Mouse (Mus musculus) effector memory CD4-positive, alpha-beta T cell, adult 5 months (primary cell): ENCODE measurements around the gene Wbp2nl. TPM values are rescaled to one million over a fixed set of nuclear protein-coding genes. Genes with fewer than 3 reads are reported as not detected.

Experiments
- polyA plus RNA-seq: library from polyadenylated mRNA; unstranded; fragments of 100-300 nt; shearing (Covaris generic); gene quantifications from one replicate; pipeline ENCODE4 v1.2.1, GENCODE M21; 2017

Wbp2nl gene
- not detected for polyA plus RNA-seq

DNA sequence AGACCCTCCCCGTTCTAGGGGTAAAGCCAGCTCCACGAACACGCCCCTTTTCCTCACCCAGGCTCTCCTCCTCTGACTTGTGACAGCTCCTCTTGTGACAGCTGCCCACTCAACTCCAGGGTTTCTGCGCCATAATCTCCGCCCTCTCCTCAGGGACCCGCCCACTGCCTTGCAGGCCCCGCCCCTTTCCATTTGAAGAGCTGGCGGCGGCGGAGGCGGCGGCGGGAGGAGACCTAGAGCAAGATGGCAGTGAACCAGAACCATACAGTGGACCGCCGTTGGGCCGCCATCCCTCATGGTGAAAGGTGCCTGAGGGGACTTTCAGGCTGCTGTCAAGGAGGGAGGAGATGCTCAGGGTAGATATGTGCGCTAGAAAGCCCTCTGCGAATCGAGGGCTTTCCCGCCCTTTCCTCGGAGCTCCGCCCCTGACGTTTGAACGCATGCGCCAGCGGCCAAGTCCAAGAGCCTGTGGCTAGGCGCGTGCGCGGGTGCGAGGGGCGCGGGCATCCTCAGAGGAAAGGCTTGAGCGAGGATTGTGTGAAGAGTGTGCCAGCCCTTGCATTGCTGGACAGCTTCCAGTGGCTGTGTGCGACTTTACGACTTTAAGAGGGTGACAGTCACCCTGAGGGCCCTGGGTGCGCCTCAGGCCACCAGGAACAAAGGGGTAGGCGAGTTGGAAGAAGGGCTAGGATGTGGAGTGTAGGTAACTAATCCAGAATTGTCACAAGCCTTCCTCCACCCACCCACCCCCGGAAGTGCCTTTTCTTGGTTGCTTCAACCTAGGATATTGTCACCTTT is at the start of gene Wbp2nl:
Wbp2nl (plus strand) TSS at position 191 of the 798 bp plus-strand sequence.

DNA sequence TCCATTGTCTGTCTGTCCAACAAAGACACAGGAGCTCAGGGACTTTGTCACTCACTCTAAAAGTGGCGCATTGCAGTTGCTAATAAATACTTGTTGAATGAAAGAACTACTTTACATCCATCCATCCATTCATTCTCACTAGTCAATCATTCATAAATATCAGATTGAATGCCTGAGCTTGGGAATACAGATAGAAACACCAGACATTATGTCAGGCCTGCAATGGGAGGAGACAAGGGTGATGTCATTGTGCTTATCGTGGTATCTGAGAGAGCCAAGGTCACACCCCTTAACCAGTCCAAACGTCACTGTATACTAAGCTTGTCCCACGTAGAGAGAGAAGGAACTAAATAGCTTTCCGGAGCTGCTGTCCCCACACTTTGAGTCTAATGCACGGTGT is 46.7 kb upstream of the Wbp2nl start, which contains the start of gene 1500009C09Rik:
1500009C09Rik (plus strand) TSS at position 301 of the 400 bp plus-strand sequence.

DNA sequence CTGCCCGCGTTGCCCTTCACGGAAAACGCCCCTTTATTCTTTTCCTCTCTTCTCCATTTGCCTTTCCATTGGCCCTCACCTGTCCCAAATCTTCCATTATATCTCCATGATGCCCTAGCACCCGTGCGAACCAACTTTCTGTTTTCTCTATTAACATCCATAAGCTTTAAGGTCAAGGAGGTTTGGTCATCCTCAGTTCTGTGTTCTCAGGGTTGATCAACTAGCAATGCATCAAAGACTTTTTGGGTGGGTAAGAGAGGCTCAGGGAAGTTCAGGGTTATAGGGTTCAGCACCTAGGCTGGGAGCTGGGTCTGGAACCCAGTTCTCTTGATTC is 24.2 kb upstream of the Wbp2nl start, which contains the start of gene Sept3:
Sept3 (plus strand) TSS at position 301 of the 334 bp plus-strand sequence.

DNA sequence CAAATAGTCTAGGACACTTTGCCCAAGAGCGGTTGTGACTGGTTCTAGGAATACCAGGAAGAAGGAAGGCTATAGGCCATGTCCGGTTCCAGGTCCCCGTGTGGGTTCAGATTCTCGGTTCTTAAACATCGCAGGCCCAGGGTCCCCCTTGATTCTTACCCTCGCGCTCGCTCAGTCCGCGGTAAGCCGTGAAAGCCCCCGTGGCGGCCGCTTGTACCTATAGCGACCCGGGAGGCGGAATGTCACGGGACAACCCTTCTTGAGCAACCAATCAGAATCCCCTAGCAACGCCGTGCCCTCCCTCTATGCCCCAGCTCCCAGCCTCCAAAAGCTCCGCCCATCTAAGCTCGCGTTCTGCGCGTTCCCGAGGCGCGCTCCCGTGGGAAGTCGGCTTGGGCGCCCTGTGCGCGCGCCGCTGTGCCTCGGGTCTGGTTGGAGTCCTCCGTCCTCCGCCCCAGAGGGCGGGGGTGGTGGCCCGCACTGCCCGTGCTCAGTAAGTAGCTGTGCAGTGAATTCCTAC is 39.9 kb downstream of the Wbp2nl start, which contains the start of the genes Naga, Pheta2 and Smdt1:
Naga (minus strand) TSS at position 333 of the 520 bp plus-strand sequence.
Pheta2 (plus strand) TSS at position 350 of the 520 bp plus-strand sequence.
Smdt1 (plus strand) TSS at position 367 of the 520 bp plus-strand sequence.

DNA sequence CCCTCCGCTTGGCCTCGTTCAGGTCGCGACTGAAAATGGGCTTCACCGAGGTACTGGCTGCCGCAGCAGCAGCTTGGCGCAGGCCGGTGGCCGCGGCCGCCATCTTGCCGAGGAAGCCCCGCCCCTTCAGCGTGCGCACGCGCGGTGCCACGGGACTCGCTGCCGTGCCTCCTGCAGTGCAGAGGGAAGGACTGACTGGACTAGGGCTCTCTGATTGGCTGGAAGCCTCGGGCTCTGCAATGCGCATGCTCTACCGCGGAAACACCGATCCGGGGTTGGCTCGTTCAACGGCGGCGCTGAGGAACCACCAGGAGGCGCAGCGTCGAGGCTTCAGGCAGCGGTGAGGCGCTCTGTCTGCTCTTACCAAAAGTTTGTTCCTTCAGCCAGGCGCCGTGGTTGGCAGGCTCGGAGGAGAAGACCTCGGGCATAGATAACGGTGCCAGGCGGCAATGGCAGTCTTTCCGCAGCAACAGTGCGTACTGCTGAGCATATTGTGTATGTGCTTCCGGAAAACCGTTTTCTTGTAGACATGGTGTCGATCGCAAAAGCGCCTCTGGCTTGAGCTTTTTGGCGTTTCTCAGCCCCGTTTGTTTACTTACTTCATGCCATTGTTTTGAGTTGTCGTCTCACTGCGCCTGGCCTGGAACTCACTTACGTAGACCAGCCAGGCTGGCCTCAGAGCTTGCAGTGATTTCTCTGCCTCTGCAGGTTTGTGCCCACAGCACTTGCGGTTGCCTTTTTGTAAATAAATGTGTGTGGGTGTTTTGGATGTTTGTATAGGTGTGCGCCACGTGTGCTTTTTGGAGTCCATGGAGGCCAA is 55.6 kb downstream of the Wbp2nl start, which contains the start of gene Ndufa6:
Ndufa6 (minus strand) TSS at position 197 of the 820 bp plus-strand sequence.

Other genes starting within 250 kb of the Wbp2nl start
- gene 4930407I10Rik, start 239.8 kb upstream of the Wbp2nl start, polyA plus RNA-seq, result not detected
- not detected for gene Mei1, start 229.0 kb upstream of the Wbp2nl start, polyA plus RNA-seq
- 31.0 TPM for gene Ccdc134, start 171.0 kb upstream of the Wbp2nl start, polyA plus RNA-seq
- 179 TPM for gene Srebf2, start 151.8 kb upstream of the Wbp2nl start, polyA plus RNA-seq
- gene Shisa8, start 86.1 kb upstream of the Wbp2nl start, polyA plus RNA-seq, result not detected
- 0.56 TPM for gene Tnfrsf13c, start 74.6 kb upstream of the Wbp2nl start, polyA plus RNA-seq
- 0.84 TPM for gene Cenpm, start 54.2 kb upstream of the Wbp2nl start, polyA plus RNA-seq
- not detected for gene 1500009C09Rik, start 46.6 kb upstream of the Wbp2nl start, polyA plus RNA-seq
- gene Sept3, start 24.1 kb upstream of the Wbp2nl start, polyA plus RNA-seq, result not detected
- 31.6 TPM for gene Naga, start 40.0 kb downstream of the Wbp2nl start, polyA plus RNA-seq
- 0.26 TPM for gene Pheta2, start 40.0 kb downstream of the Wbp2nl start, polyA plus RNA-seq
- 159 TPM for gene Smdt1, start 40.0 kb downstream of the Wbp2nl start, polyA plus RNA-seq
- gene Ndufa6, start 55.4 kb downstream of the Wbp2nl start, polyA plus RNA-seq, result 256 TPM
- 4.3 TPM for gene Cyp2d22, start 81.3 kb downstream of the Wbp2nl start, polyA plus RNA-seq
- gene Cyp2d11, start 95.1 kb downstream of the Wbp2nl start, polyA plus RNA-seq, result not detected
- not detected for gene Cyp2d10, start 108.2 kb downstream of the Wbp2nl start, polyA plus RNA-seq
- gene Cyp2d9, start 134.5 kb downstream of the Wbp2nl start, polyA plus RNA-seq, result not detected